8 mouse cellular contexts compared by ENCODE assay signal in genomic region chr4:118178952-118179466, GRCm38 (mm10). TPM values are rescaled to one million over a fixed set of nuclear protein-coding genes. Genes with fewer than 3 reads are reported as not detected.
DNase-seq lines count a peak whose midpoint lies in the region; ATAC-seq and TF ChIP-seq lines count a peak whose summit lies in the region.

No protein-coding gene starts in this region.

- peak overlapping the region; percentile 82 for H3K4me3 ChIP-seq in cerebellum, adult 2 months (replicated peaks; ENCODE audit: insufficient read depth, low read depth, low read length)
- peak overlapping the region; percentile 71 to 96 (median 83) for H3K4me3 ChIP-seq in CH12.LX (replicated peaks in 1 of 3; ENCODE audit: low read depth in 2 of 3, low read length in 2 of 3, poor library complexity in 1 of 3)
- peak overlapping the region; percentile 79 for H3K4me3 ChIP-seq in forebrain, embryonic 16.5 days (replicated peaks; ENCODE audit: low read length)
- peak overlapping the region; percentile 79 for H3K4me3 ChIP-seq in liver, postnatal 0 days (ENCODE audit: low read depth, low read length)

- TF ChIP-seq CTCF in cerebellum, adult 2 months (IDR thresholded peaks at IDR 0.05; ENCODE audit: borderline replicate concordance, insufficient read depth, low read depth, low read length): no peak
- TF ChIP-seq CTCF in CH12.LX (conservative IDR thresholded peaks at IDR 0.05 in 1 of 2, IDR thresholded peaks at IDR 0.05 in 1 of 2; ENCODE audit: low read depth in 2 of 2, low read length in 2 of 2): no peak
- TF ChIP-seq CTCF in liver, postnatal 0 days (IDR thresholded peaks at IDR 0.05; ENCODE audit: low read depth): no peak

- H3K27ac ChIP-seq in cerebellum, adult 2 months (ENCODE audit: insufficient read depth, low read length): peak overlapping the region; percentile 63; the same call in 1 of the 2 replicates
- H3K27ac ChIP-seq in CH12.LX (ENCODE audit: insufficient read depth, low read depth): peak overlapping the region; percentile 26; the same call in 1 of the 2 replicates
- peak overlapping the region; percentile 99 for H3K27ac ChIP-seq in forebrain, embryonic 16.5 days (ENCODE audit: low read length)
- H3K27ac ChIP-seq in liver, postnatal 0 days (ENCODE audit: low read depth): peak overlapping the region; percentile 86

- in situ Hi-C loops in CH12.LX (cut with MboI; ENCODE audit: low pct_ligation_motif_present, low pct_unique_long_range_greater_than_20kb, low sequenced_read_pairs): loop anchor here (5.0 kb wide), 1 partner anchor 82 kb away; no protein-coding TSS in a partner anchor

- H3K4me2 ChIP-seq in CH12.LX (ENCODE audit: insufficient read depth, low read depth, poor library complexity, severe bottlenecking): peak overlapping the region; percentile 23; the same call in 1 of the 2 replicates
- H3K4me2 ChIP-seq in forebrain, embryonic 16.5 days (ENCODE audit: low read length): peak overlapping the region; percentile 80
- peak overlapping the region; percentile 84 for H3K4me2 ChIP-seq in liver, postnatal 0 days (ENCODE audit: low read depth, low read length)

- no peak for TF ChIP-seq POLR2A in cerebellum, adult 2 months (IDR thresholded peaks at IDR 0.05; ENCODE audit: borderline replicate concordance, insufficient read depth, low read length)
- no peak for TF ChIP-seq POLR2A in CH12.LX (IDR thresholded peaks at IDR 0.05; ENCODE audit: low read depth, low read length)

- H3K79me2 ChIP-seq in CH12.LX (replicated peaks; ENCODE audit: control insufficient read depth, extremely low read depth, insufficient read depth, poor library complexity, severe bottlenecking): peaks cover 10% of the 10 kb centered on the region

- no peaks in the 10 kb centered on the region for H3K27me3 ChIP-seq in cerebellum, adult 2 months (ENCODE audit: control insufficient read depth, insufficient read depth, low read length)
- H3K27me3 ChIP-seq in CH12.LX (replicated peaks): no peaks in the 10 kb centered on the region
- H3K27me3 ChIP-seq in forebrain, embryonic 16.5 days (replicated peaks; ENCODE audit: control insufficient read depth, insufficient read depth, low read length): no peaks in the 10 kb centered on the region
- no peaks in the 10 kb centered on the region for H3K27me3 ChIP-seq in liver, postnatal 0 days (ENCODE audit: insufficient read depth, low read length)

- peak overlapping the region; percentile 64 for H3K9ac ChIP-seq in CH12.LX (ENCODE audit: insufficient read depth, low read depth)
- peak overlapping the region; percentile 92 for H3K9ac ChIP-seq in forebrain, embryonic 16.5 days (replicated peaks; ENCODE audit: low read depth, low read length)
- peak overlapping the region; percentile 89 for H3K9ac ChIP-seq in liver, postnatal 0 days (replicated peaks)

- dilution Hi-C loops in CH12.LX (cut with MboI; ENCODE audit: extremely low pct_ligation_motif_present, extremely low pct_unique_long_range_greater_than_20kb, low sequenced_read_pairs): no loop called here

- 1% methylated on average over 12 of the region's 12 CpGs for WGBS in cerebellum, adult 2 months
- WGBS in forebrain, embryonic 16.5 days: 1% methylated on average over 12 of the region's 12 CpGs
- under 1% methylated on average over 12 of the region's 12 CpGs for WGBS in liver, postnatal 0 days (ENCODE audit: insufficient replicate concordance)

- no peak for TF ChIP-seq RAD21 in CH12.LX (IDR thresholded peaks at IDR 0.05; ENCODE audit: low read depth, low read length)

- H3K4me1 ChIP-seq in cerebellum, adult 2 months (ENCODE audit: control insufficient read depth, insufficient read depth, low read length): peaks cover 4% of the 10 kb centered on the region
- H3K4me1 ChIP-seq in CH12.LX (ENCODE audit: control insufficient read depth in 1 of 2, insufficient read depth in 2 of 2): peaks cover 2 to 17% of the 10 kb centered on the region in 2 experiments; a peak in 3 of 4 replicates
- H3K4me1 ChIP-seq in forebrain, embryonic 16.5 days (replicated peaks; ENCODE audit: control insufficient read depth, insufficient read depth, low read length): peaks cover 15% of the 10 kb centered on the region
- peaks cover 15% of the 10 kb centered on the region for H3K4me1 ChIP-seq in liver, postnatal 0 days (ENCODE audit: insufficient read depth)

- TF ChIP-seq EP300 in CH12.LX (IDR thresholded peaks at IDR 0.05; ENCODE audit: low read length): no peak; the same call in 1 of the 2 replicates
- TF ChIP-seq EP300 in liver, postnatal 0 days (IDR thresholded peaks at IDR 0.05; ENCODE audit: low read depth): no peak

- ATAC-seq in forebrain, embryonic 16.5 days: no peak
- ATAC-seq in liver, postnatal 0 days: no peak
- ATAC-seq in granulocyte monocyte progenitor cell, adult 5-6 weeks (replicated peaks; ENCODE audit: poor library complexity, severe bottlenecking): no peak

- no peak for DNase-seq in cerebellum, adult 2 months
- no peak for DNase-seq in cerebellum, postnatal 4 days (ENCODE audit: low spot score in 2 of 2)
- peak; percentile 45 for DNase-seq in CH12.LX (ENCODE audit: extremely low read depth)
- peak; percentile 22 for DNase-seq in liver, postnatal 0 days
- no peak for DNase-seq in left cerebral cortex, adult 8-10 months (ENCODE audit: low spot score in 2 of 2)
- DNase-seq in layer of hippocampus, adult 9-10 months (ENCODE audit: low spot score): no peak

- H3K36me3 ChIP-seq in CH12.LX (replicated peaks in 1 of 2; ENCODE audit: control insufficient read depth in 1 of 2, insufficient read depth in 1 of 2, low read length in 1 of 2): peaks cover 24 to 36% of the 10 kb centered on the region in 2 experiments
- peaks cover 33% of the 10 kb centered on the region for H3K36me3 ChIP-seq in forebrain, embryonic 16.5 days (ENCODE audit: control insufficient read depth, insufficient read depth)
- H3K36me3 ChIP-seq in liver, postnatal 0 days (replicated peaks; ENCODE audit: insufficient read depth, low read length): peaks cover 32% of the 10 kb centered on the region

- H3K9me3 ChIP-seq in CH12.LX (replicated peaks; ENCODE audit: low read length): no peaks in the 10 kb centered on the region
- no peaks in the 10 kb centered on the region for H3K9me3 ChIP-seq in forebrain, embryonic 16.5 days (ENCODE audit: control insufficient read depth, low read length)
- no peaks in the 10 kb centered on the region for H3K9me3 ChIP-seq in liver, postnatal 0 days (ENCODE audit: low read length)

TF ChIP-seq in CH12.LX, 34 proteins besides CTCF, POLR2A, EP300 and RAD21:
- no peak for TF ChIP-seq USF1 (IDR thresholded peaks at IDR 0.05; ENCODE audit: low read depth, low read length)
- no peak for TF ChIP-seq TBP (conservative IDR thresholded peaks at IDR 0.05; ENCODE audit: low read depth, low read length)
- no peak; the same call in 1 of the 2 replicates for TF ChIP-seq SIN3A (IDR thresholded peaks at IDR 0.05; ENCODE audit: low read length)
- no peak for TF ChIP-seq ZKSCAN1 (IDR thresholded peaks at IDR 0.05; ENCODE audit: borderline replicate concordance, low read depth, low read length)
- TF ChIP-seq BHLHE40 (IDR thresholded peaks at IDR 0.05; ENCODE audit: low read depth, low read length): peak; percentile 17; the same call in 1 of the 2 replicates
- TF ChIP-seq ZMIZ1 (IDR thresholded peaks at IDR 0.05; ENCODE audit: low read depth, low read length): peak; percentile 9; the same call in 1 of the 2 replicates
- peak; percentile 83; the same call in 1 of the 2 replicates for TF ChIP-seq CHD1 (IDR thresholded peaks at IDR 0.05; ENCODE audit: low read depth, low read length)
- 0 out of 2 replicates have a peak, but pooled peaks have one; percentile 1 for TF ChIP-seq MYC (IDR thresholded peaks at IDR 0.05; ENCODE audit: low read depth, low read length)
TF ChIP-seq in CH12.LX: peak in this region for 4.

RNA-seq across cellular contexts. Expression of gene Kdm4a, which starts 0.8 kb away (rescaled TPM):
- polyA plus RNA-seq in cerebellum, adult 2 months (2012; rRNA removed): 46.3 and 50.0 TPM in 2 replicates
- total RNA-seq in CH12.LX (2012; rRNA removed): 38.4 and 58.8 TPM in 2 replicates
- total RNA-seq in CH12.LX (2014; rRNA removed): 36.9 TPM in 2 replicates
- 43.2 and 43.6 TPM in 2 replicates for polyA plus RNA-seq in CH12.LX (2012; ENCODE audit: insufficient read length, low read depth)
- 61.5 and 65.7 TPM in 2 replicates for polyA plus RNA-seq in forebrain, embryonic 16.5 days (2015; fragmentation: Nextera tagmentation; extraction: Ambion mirVana)
- polyA plus RNA-seq in liver, postnatal 0 days (2015; fragmentation: Nextera tagmentation; extraction: Ambion mirVana): 7.0 and 7.2 TPM in 2 replicates
- 10 to 100 TPM; 39.9 to 43.3 (median 41.4) TPM for total RNA-seq in left cerebral cortex, adult 8-10 months (2022)
- total RNA-seq in granulocyte monocyte progenitor cell, adult 5-6 weeks (2014; fragmentation: Nextera tagmentation): 17.2 and 25.2 TPM in 2 replicates
- 19.8 and 23.1 TPM in 2 replicates for total RNA-seq in granulocyte monocyte progenitor cell, adult 5-6 weeks (2017)

RNA-seq across cellular contexts. Expression of gene St3gal3, which starts 44.3 kb away (rescaled TPM):
- polyA plus RNA-seq in cerebellum, adult 2 months (2012; rRNA removed): 68.3 and 71.2 TPM in 2 replicates
- 7.8 and 10.1 TPM in 2 replicates for total RNA-seq in CH12.LX (2012; rRNA removed)
- total RNA-seq in CH12.LX (2014; rRNA removed): 6.3 and 7.1 TPM in 2 replicates
- polyA plus RNA-seq in CH12.LX (2012; ENCODE audit: insufficient read length, low read depth): 8.2 and 8.7 TPM in 2 replicates
- 12.6 and 14.1 TPM in 2 replicates for polyA plus RNA-seq in forebrain, embryonic 16.5 days (2015; fragmentation: Nextera tagmentation; extraction: Ambion mirVana)
- 4.5 and 5.1 TPM in 2 replicates for polyA plus RNA-seq in liver, postnatal 0 days (2015; fragmentation: Nextera tagmentation; extraction: Ambion mirVana)
- total RNA-seq in left cerebral cortex, adult 8-10 months (2022): 10 to 100 TPM; 42.0 to 46.8 (median 44.5) TPM
- total RNA-seq in granulocyte monocyte progenitor cell, adult 5-6 weeks (2014; fragmentation: Nextera tagmentation): 12.9 and 14.5 TPM in 2 replicates
- 4.7 and 8.2 TPM in 2 replicates for total RNA-seq in granulocyte monocyte progenitor cell, adult 5-6 weeks (2017)

Comparison
In these comparisons a context has a peak if more than half of its experiments do, and no peak if none do; other contexts are left out.
1. DNase-seq: peak in CH12.LX (single experiment) and liver, postnatal 0 days (single experiment); none in cerebellum, adult 2 months (0 of 2), cerebellum, postnatal 4 days (0 of 2), left cerebral cortex, adult 8-10 months (0 of 2) and layer of hippocampus, adult 9-10 months (single experiment).
2. H3K27ac ChIP-seq: peak in every context shown above with its lines; median percentile 99 in forebrain, embryonic 16.5 days; 86 in liver, postnatal 0 days; 63 in cerebellum, adult 2 months; 26 in CH12.LX.
3. H3K4me2 ChIP-seq: peak in every context shown above with its lines; median percentile 84 in liver, postnatal 0 days; 80 in forebrain, embryonic 16.5 days; 23 in CH12.LX.
4. Peak in every context shown above with its lines, with median percentiles within 50 percentile points of each other: H3K4me3 ChIP-seq and H3K9ac ChIP-seq.